Mouse (Mus musculus): Measurements from ENCODE around the gene Nfia.

Gene Nfia

GRCm38 (mm10) chr4:97819101-97819500 is 46.6 kb downstream of the Nfia start:
- no peak for DNase-seq

- DNase-seq: no peak
These were observed 48.1 kb downstream of the Nfia start for GRCm38 (mm10) chr4:97820474-97821259.

- no peak for DNase-seq
These were observed 49.2 kb downstream of the Nfia start for GRCm38 (mm10) chr4:97821556-97822251.

- no peak for DNase-seq
These were observed 51.0 kb downstream of the Nfia start for GRCm38 (mm10) chr4:97823512-97823911.

GRCm38 (mm10) chr4:97824451-97824850 is 51.9 kb downstream of the Nfia start:
- no peak for DNase-seq

- DNase-seq: no peak
These were observed 52.9 kb downstream of the Nfia start for GRCm38 (mm10) chr4:97825432-97825831.

- no peak for DNase-seq
These were observed 53.3 kb downstream of the Nfia start for GRCm38 (mm10) chr4:97825841-97826240.

- DNase-seq: no peak
These were observed 54.6 kb downstream of the Nfia start for GRCm38 (mm10) chr4:97827115-97827514.

- no peak for DNase-seq
These were observed 56.0 kb downstream of the Nfia start for GRCm38 (mm10) chr4:97828579-97828978.

- DNase-seq: no peak
These were observed 57.0 kb downstream of the Nfia start for GRCm38 (mm10) chr4:97829336-97830050.

- DNase-seq: no peak
These were observed 57.7 kb downstream of the Nfia start for GRCm38 (mm10) chr4:97830051-97830853.

- no peak for DNase-seq
These were observed 58.5 kb downstream of the Nfia start for GRCm38 (mm10) chr4:97830935-97831608.

- no peak for DNase-seq
These were observed 59.2 kb downstream of the Nfia start for GRCm38 (mm10) chr4:97831611-97832278.

GRCm38 (mm10) chr4:97832279-97832640 is 59.7 kb downstream of the Nfia start:
- no peak for DNase-seq

- no peak for DNase-seq
These were observed 64.3 kb downstream of the Nfia start for GRCm38 (mm10) chr4:97836812-97837211.

- no peak for DNase-seq
These were observed 65.2 kb downstream of the Nfia start for GRCm38 (mm10) chr4:97837724-97838123.

- DNase-seq: no peak
These were observed 66.1 kb downstream of the Nfia start for GRCm38 (mm10) chr4:97838651-97839050.

- DNase-seq: no peak
These were observed 67.0 kb downstream of the Nfia start for GRCm38 (mm10) chr4:97839406-97840101.

GRCm38 (mm10) chr4:97840227-97841062 is 67.9 kb downstream of the Nfia start:
- DNase-seq: no peak

- DNase-seq: no peak
These were observed 68.6 kb downstream of the Nfia start for GRCm38 (mm10) chr4:97841063-97841595.

Data from thymus, postnatal 36 days (tissue).